Mouse (Mus musculus) neural tube, embryonic 14.5 days (tissue): ENCODE data around the gene Ubl7. TPM values are rescaled to one million over a fixed set of nuclear protein-coding genes. Genes with fewer than 3 reads are reported as not detected.
A peak's percentile ranks its signal among the peaks of the same experiment; 100 is the strongest.

ENCODE experiments used
- ATAC-seq: fragments of 200-750 bp; cut with Nextera tagmentation; 2 replicates; pipeline ENCODE4 v1.8.0; 2017; ENCODE audit warnings: low read depth, mild to moderate bottlenecking, moderate TSS enrichment, moderate library complexity
- H3K27ac ChIP-seq: fragments of 300-500 bp; sonication (generic); 2 replicates; pipeline ENCODE4 v1.5.1; 2014; ENCODE audit warnings: low read depth, mild to moderate bottlenecking, control low read depth, low read length, moderate library complexity, mixed read lengths
- H3K27me3 ChIP-seq: fragments of 300-500 bp; sonication (generic); 2 replicates; pipeline ENCODE4 v1.6.1; 2014; ENCODE audit warnings: low read length; ENCODE audit not compliant: control insufficient read depth, insufficient read depth
- H3K36me3 ChIP-seq: fragments of 300-500 bp; sonication (generic); 2 replicates; pipeline ENCODE4 v1.6.1; 2014; ENCODE audit warnings: low read length, mixed read lengths; ENCODE audit not compliant: control insufficient read depth, insufficient read depth
- H3K4me1 ChIP-seq: fragments of 300-500 bp; sonication (generic); 2 replicates; pipeline ENCODE4 v1.6.1; 2014; ENCODE audit warnings: low read length; ENCODE audit not compliant: control insufficient read depth, insufficient read depth
- H3K4me2 ChIP-seq: fragments of 300-500 bp; sonication (generic); 2 replicates; pipeline ENCODE4 v1.6.1; 2014; ENCODE audit warnings: mild to moderate bottlenecking, low read depth, low read length, control low read depth
- H3K4me3 ChIP-seq: fragments of 300-500 bp; sonication (generic); 2 replicates; pipeline ENCODE4 v1.5.1; 2014; ENCODE audit warnings: low read depth, low read length, control low read depth, mixed read lengths
- H3K9ac ChIP-seq: fragments of 300-500 bp; sonication (generic); replicated peaks from 2 replicates; pipeline ENCODE4 v1.6.1; 2014; ENCODE audit warnings: low read depth, mild to moderate bottlenecking, control low read depth, low read length, mixed read lengths
- H3K9me3 ChIP-seq: fragments of 300-500 bp; sonication (generic); 2 replicates; pipeline ENCODE4 v1.6.1; 2016; ENCODE audit warnings: low read length; ENCODE audit not compliant: control insufficient read depth
- WGBS: fragments of 180-500 bp; shearing (Covaris S2); extraction: QIAGEN DNeasy Blood & Tissue Kit; methylation state at CpG from one replicate; pipeline ENCODE4 v1.1.7; 2014; 5-methylcytosine and 5-hydroxymethylcytosine counted together
- polyA plus RNA-seq: library from polyadenylated mRNA; unstranded; fragments of >200 nt; fragmentation: Nextera tagmentation; extraction: Ambion mirVana; gene quantifications from 2 replicates; pipeline ENCODE4 v1.2.1, GENCODE M21; 2014

Gene Ubl7
- 157 and 164 TPM in 2 replicates for polyA plus RNA-seq

GRCm38 (mm10) chr9:57910254-57911160 lies at the start of gene Ubl7:
Gene Ubl7, plus strand, starts transcription at chr9:57910979.
- H3K9me3 ChIP-seq = no peaks in the 10 kb centered on the region
- H3K27me3 ChIP-seq = no peaks in the 10 kb centered on the region
- H3K4me1 ChIP-seq = peaks cover 7% of the 10 kb centered on the region; the same call in 1 of the 2 replicates
- H3K9ac ChIP-seq = peak within 1 kb of the TSS; percentile 72
- H3K36me3 ChIP-seq = peaks cover 5% of the 10 kb centered on the region; the same call in 1 of the 2 replicates
- H3K4me2 ChIP-seq = peak within 1 kb of the TSS; percentile 92
- WGBS = under 1% methylated on average over 47 of the region's 47 CpGs
- ATAC-seq = peak; percentile 97
- H3K4me3 ChIP-seq = peak within 1 kb of the TSS; percentile 70
- peak within 1 kb of the TSS; percentile 72 for H3K27ac ChIP-seq

- Histone ChIP-seq H3K27ac (no peak overlapping the region), H3K4me2 (no peak overlapping the region; the same call in 1 of the 2 replicates), H3K27me3 (no peaks in the 10 kb centered on the region), H3K36me3 (no peaks in the 10 kb centered on the region), H3K9me3 (no peaks in the 10 kb centered on the region), H3K4me3 (no peak overlapping the region), H3K4me1 (0 out of 2 replicates have a peak, but pooled peaks cover 4% of the 10 kb centered on the region), H3K9ac (no peak overlapping the region)
- peak; percentile 51; the same call in 1 of the 2 replicates for ATAC-seq
- WGBS = 26% methylated on average over 9 of the region's 9 CpGs
These were observed 48.8 kb upstream of the Ubl7 start for GRCm38 (mm10) chr9:57861951-57862471.

GRCm38 (mm10) chr9:57864336-57864735 lies 46.4 kb upstream of the Ubl7 start:
- ATAC-seq = no peak

GRCm38 (mm10) chr9:57866530-57866929 lies 44.2 kb upstream of the Ubl7 start:
- ATAC-seq = no peak
- Histone ChIP-seq H3K4me1 (0 out of 2 replicates have a peak, but pooled peaks cover 4% of the 10 kb centered on the region), H3K36me3 (no peaks in the 10 kb centered on the region), H3K9ac (no peak overlapping the region), H3K27ac (no peak overlapping the region), H3K9me3 (no peaks in the 10 kb centered on the region), H3K27me3 (no peaks in the 10 kb centered on the region), H3K4me3 (no peak overlapping the region), H3K4me2 (no peak overlapping the region)
- WGBS = 88% methylated on average over 7 of the region's 7 CpGs

More at GRCm38 (mm10) chr9:57864336-57864735, 46.4 kb upstream of the Ubl7 start:
- no peak overlapping the region for H3K9ac ChIP-seq
- no peaks in the 10 kb centered on the region for H3K9me3 ChIP-seq
- H3K36me3 ChIP-seq = no peaks in the 10 kb centered on the region
- H3K4me3 ChIP-seq = no peak overlapping the region
- H3K4me1 ChIP-seq = 0 out of 2 replicates have a peak, but pooled peaks cover 4% of the 10 kb centered on the region
- H3K27me3 ChIP-seq = no peaks in the 10 kb centered on the region
- no peak overlapping the region for H3K27ac ChIP-seq
- H3K4me2 ChIP-seq = no peak overlapping the region

GRCm38 (mm10) chr9:57867236-57867635 lies 43.5 kb upstream of the Ubl7 start:
- 87% methylated on average over 4 of the region's 4 CpGs for WGBS
- Histone ChIP-seq H3K9me3 (no peaks in the 10 kb centered on the region), H3K27me3 (no peaks in the 10 kb centered on the region), H3K4me1 (0 out of 2 replicates have a peak, but pooled peaks cover 1% of the 10 kb centered on the region), H3K4me3 (no peak overlapping the region), H3K9ac (no peak overlapping the region), H3K27ac (no peak overlapping the region), H3K36me3 (no peaks in the 10 kb centered on the region), H3K4me2 (no peak overlapping the region)
- no peak for ATAC-seq

GRCm38 (mm10) chr9:57867880-57868279 lies 42.9 kb upstream of the Ubl7 start:
- H3K4me3 ChIP-seq = no peak overlapping the region
- no peaks in the 10 kb centered on the region for H3K4me1 ChIP-seq
- 89% methylated on average over 5 of the region's 5 CpGs for WGBS
- no peaks in the 10 kb centered on the region for H3K9me3 ChIP-seq
- no peak overlapping the region for H3K9ac ChIP-seq
- H3K36me3 ChIP-seq = no peaks in the 10 kb centered on the region
- no peak overlapping the region for H3K27ac ChIP-seq
- no peak for ATAC-seq
- no peaks in the 10 kb centered on the region for H3K27me3 ChIP-seq
- no peak overlapping the region for H3K4me2 ChIP-seq

GRCm38 (mm10) chr9:57868767-57869166 lies 42.0 kb upstream of the Ubl7 start:
- H3K9ac ChIP-seq = no peak overlapping the region
- H3K27ac ChIP-seq = no peak overlapping the region
- 83% methylated on average over 6 of the region's 6 CpGs for WGBS
- no peak overlapping the region for H3K4me3 ChIP-seq
- H3K36me3 ChIP-seq = no peaks in the 10 kb centered on the region
- no peaks in the 10 kb centered on the region for H3K9me3 ChIP-seq
- H3K27me3 ChIP-seq = no peaks in the 10 kb centered on the region
- no peaks in the 10 kb centered on the region for H3K4me1 ChIP-seq
- ATAC-seq = no peak
- H3K4me2 ChIP-seq = no peak overlapping the region

- Histone ChIP-seq H3K36me3 (no peaks in the 10 kb centered on the region), H3K9me3 (no peaks in the 10 kb centered on the region), H3K4me1 (no peaks in the 10 kb centered on the region), H3K4me2 (no peak overlapping the region), H3K27ac (no peak overlapping the region), H3K4me3 (no peak overlapping the region), H3K27me3 (no peaks in the 10 kb centered on the region), H3K9ac (no peak overlapping the region)
- WGBS = 57% methylated on average over 2 of the region's 2 CpGs
- ATAC-seq = no peak
These were observed 40.4 kb upstream of the Ubl7 start for GRCm38 (mm10) chr9:57870273-57870816.

GRCm38 (mm10) chr9:57874134-57874533 lies 36.6 kb upstream of the Ubl7 start:
- H3K36me3 ChIP-seq = no peaks in the 10 kb centered on the region
- no peaks in the 10 kb centered on the region for H3K4me1 ChIP-seq
- H3K4me2 ChIP-seq = no peak overlapping the region
- no peak overlapping the region for H3K27ac ChIP-seq
- no peak overlapping the region for H3K9ac ChIP-seq
- WGBS = 81% methylated on average over 5 of the region's 5 CpGs
- ATAC-seq = no peak
- H3K4me3 ChIP-seq = no peak overlapping the region
- no peaks in the 10 kb centered on the region for H3K27me3 ChIP-seq
- H3K9me3 ChIP-seq = no peaks in the 10 kb centered on the region
